Mouse (Mus musculus) heart, embryonic 16.5 days (tissue): ENCODE data around the gene Gmds. TPM values are rescaled to one million over a fixed set of nuclear protein-coding genes. Genes with fewer than 3 reads are reported as not detected.

Source experiments
- ATAC-seq: fragments of 200-750 bp; cut with Nextera tagmentation; replicated peaks from 2 replicates; pipeline ENCODE4 v1.8.0; 2017; ENCODE audit warnings: moderate number of reproducible peaks; ENCODE audit not compliant: insufficient read depth, low FRiP score; ENCODE audit errors: extremely low read depth
- H3K27ac ChIP-seq: fragments of 300-500 bp; sonication (generic); 2 replicates; pipeline ENCODE4 v1.5.1; 2014; ENCODE audit warnings: mild to moderate bottlenecking, low read length, control low read depth, moderate library complexity
- H3K27me3 ChIP-seq: fragments of 300-500 bp; sonication (generic); 2 replicates; pipeline ENCODE4 v1.6.1; 2014; ENCODE audit warnings: low read length, mixed read lengths; ENCODE audit not compliant: control insufficient read depth, insufficient read depth
- H3K36me3 ChIP-seq: fragments of 300-500 bp; sonication (generic); 2 replicates; pipeline ENCODE4 v1.6.1; 2014; ENCODE audit not compliant: control insufficient read depth, insufficient read depth
- H3K4me1 ChIP-seq: fragments of 300-500 bp; sonication (generic); 2 replicates; pipeline ENCODE4 v1.6.1; 2014; ENCODE audit warnings: low read length, mixed read lengths; ENCODE audit not compliant: control insufficient read depth, insufficient read depth
- H3K4me2 ChIP-seq: fragments of 300-500 bp; sonication (generic); 2 replicates; pipeline ENCODE4 v1.6.1; 2014; ENCODE audit warnings: low read depth, mild to moderate bottlenecking, control low read depth, low read length
- H3K4me3 ChIP-seq: fragments of 300-500 bp; sonication (generic); 2 replicates; pipeline ENCODE4 v1.5.1; 2014; ENCODE audit warnings: mild to moderate bottlenecking, control low read depth, low read length
- H3K9ac ChIP-seq: fragments of 300-500 bp; sonication (generic); 2 replicates; pipeline ENCODE4 v1.6.1; 2014; ENCODE audit warnings: low read length, control low read depth
- H3K9me3 ChIP-seq: fragments of 300-500 bp; sonication (generic); replicated peaks from 2 replicates; pipeline ENCODE4 v1.6.1; 2016; ENCODE audit warnings: low read length; ENCODE audit not compliant: control insufficient read depth
- WGBS: fragments of 180-500 bp; shearing (Covaris S2); extraction: QIAGEN DNeasy Blood & Tissue Kit; methylation state at CpG from one replicate; pipeline ENCODE4 v1.1.7; 2014; 5-methylcytosine and 5-hydroxymethylcytosine counted together
- polyA plus RNA-seq: library from polyadenylated mRNA; unstranded; fragments of >200 nt; fragmentation: Nextera tagmentation; extraction: Ambion mirVana; gene quantifications from 2 replicates; pipeline ENCODE4 v1.2.1, GENCODE M21; 2015

Gmds gene
- polyA plus RNA-seq, 1 experiment from 2014 or later: 21.8 TPM

DNA sequence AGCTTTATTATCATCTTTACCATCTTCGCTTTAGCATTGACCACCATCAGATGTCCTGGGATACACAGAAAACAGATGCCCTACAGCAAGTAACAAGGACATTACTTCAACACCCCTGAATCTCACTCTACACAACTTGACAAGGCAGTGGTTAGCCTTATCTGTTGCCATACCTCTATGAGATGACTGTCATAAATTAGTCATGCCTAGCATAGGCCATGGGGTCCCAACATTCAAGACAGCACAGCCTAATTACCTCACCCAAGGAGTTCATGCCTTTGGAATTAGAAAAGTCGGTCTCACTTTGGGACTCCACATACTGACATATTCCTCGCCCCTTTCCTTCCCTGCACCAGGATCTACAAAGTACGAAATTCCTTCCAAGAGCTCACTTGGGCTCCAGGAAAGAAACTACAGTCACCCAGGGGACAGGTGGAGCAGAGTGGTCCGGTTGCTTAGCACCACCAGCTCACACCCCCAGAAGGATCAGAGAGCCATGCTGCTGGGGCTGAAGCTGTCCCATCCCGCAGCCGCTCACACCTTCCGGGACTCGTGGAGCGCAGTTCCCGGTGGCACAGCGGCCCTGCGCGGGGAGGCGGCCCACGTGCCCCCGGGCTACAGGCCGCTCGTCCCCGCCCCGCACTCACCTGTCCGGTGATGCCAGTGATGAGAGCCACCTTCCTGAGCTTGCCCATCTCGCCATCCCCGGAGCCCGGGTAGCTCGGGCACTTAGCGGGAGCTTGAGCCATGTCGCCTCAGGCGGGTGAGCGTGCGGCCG, 616 bp downstream of the Gmds start:
- Histone ChIP-seq H3K4me1 (peaks cover 9% of the 10 kb centered on the region), H3K9me3 (no peaks in the 10 kb centered on the region), H3K4me2 (peak overlapping the region; percentile 89), H3K27ac (peak overlapping the region; percentile 8; the same call in 1 of the 2 replicates), H3K36me3 (no peaks in the 10 kb centered on the region; the same call in 1 of the 2 replicates), H3K9ac (peak overlapping the region; percentile 74), H3K4me3 (peak overlapping the region; percentile 66), H3K27me3 (no peaks in the 10 kb centered on the region)
- 4% methylated on average over 31 of the region's 32 CpGs for WGBS
- ATAC-seq: peak; percentile 62

DNA sequence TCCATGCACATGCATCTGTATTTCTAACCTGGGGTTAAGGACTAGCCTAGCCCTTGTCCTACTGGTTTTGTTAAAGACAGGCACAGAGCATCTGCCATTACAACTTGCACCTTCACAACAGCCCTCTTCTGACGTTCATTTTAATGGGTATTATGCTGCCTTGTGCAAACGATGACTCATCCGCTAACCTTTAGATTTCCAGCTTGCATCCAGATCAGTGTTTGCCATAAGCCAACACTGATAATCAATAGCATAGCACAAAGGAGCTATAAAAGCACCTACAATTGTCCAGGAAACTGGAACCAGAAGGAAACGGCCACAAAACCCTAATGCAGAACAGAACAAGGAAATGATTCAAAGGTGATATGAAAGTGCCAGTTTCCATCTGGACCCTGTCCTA, 20.2 kb downstream of the Gmds start:
- WGBS: 71% methylated on average over 4 of the region's 4 CpGs
- Histone ChIP-seq H3K9ac (no peak overlapping the region), H3K4me1 (no peaks in the 10 kb centered on the region), H3K4me3 (no peak overlapping the region), H3K27me3 (no peaks in the 10 kb centered on the region), H3K9me3 (no peaks in the 10 kb centered on the region), H3K27ac (no peak overlapping the region), H3K36me3 (no peaks in the 10 kb centered on the region), H3K4me2 (no peak overlapping the region)
- ATAC-seq: no peak

DNA sequence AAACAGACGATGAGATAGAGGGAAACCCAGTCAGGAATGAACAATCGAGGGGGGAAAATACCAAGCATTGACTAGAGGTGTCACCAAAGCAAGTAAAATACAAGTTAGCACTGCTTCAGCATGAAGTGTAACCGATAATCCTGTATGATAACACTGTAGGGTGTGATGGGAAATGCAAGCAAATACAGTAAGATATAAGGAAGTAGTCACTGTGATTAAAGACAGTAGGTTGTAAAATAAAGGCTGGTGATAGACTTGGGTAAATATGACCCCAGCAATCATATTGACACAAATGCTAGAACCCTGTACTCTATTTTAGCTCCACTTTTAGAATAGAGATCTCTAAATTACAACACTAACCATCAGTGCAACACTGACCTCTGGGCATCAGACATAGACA, 21.2 kb downstream of the Gmds start:
- Histone ChIP-seq H3K9ac (no peak overlapping the region), H3K4me1 (no peaks in the 10 kb centered on the region), H3K9me3 (no peaks in the 10 kb centered on the region), H3K4me2 (no peak overlapping the region), H3K36me3 (no peaks in the 10 kb centered on the region), H3K4me3 (no peak overlapping the region), H3K27ac (no peak overlapping the region), H3K27me3 (no peaks in the 10 kb centered on the region)
- no peak for ATAC-seq
- WGBS: 77% methylated on average over 3 of the region's 3 CpGs

DNA sequence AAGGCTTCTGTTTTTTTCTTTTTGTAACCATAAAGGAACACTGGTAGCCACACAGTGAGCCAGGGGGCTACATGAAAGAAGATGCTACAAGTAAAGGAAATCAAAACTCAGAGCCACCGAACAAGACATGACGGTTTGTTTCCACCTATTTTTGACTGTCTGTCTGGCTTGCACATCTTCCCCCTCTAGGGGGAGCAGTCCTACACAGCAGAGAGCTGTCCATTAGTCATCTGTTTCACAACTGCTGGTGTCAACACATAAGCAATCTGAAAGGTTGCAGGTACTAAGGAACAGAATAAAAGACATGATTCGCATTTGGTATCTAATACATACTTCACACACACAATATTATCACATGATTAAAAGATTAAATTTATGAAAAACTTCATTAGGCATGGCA, 25.9 kb downstream of the Gmds start:
- no peak for ATAC-seq
- H3K27ac ChIP-seq: no peak overlapping the region
- no peaks in the 10 kb centered on the region for H3K9me3 ChIP-seq
- no peaks in the 10 kb centered on the region for H3K27me3 ChIP-seq
- no peak overlapping the region for H3K9ac ChIP-seq
- no peak overlapping the region for H3K4me2 ChIP-seq
- WGBS: 61% methylated on average over 3 of the region's 3 CpGs
- H3K4me3 ChIP-seq: no peak overlapping the region
- H3K4me1 ChIP-seq: no peaks in the 10 kb centered on the region
- no peaks in the 10 kb centered on the region for H3K36me3 ChIP-seq

DNA sequence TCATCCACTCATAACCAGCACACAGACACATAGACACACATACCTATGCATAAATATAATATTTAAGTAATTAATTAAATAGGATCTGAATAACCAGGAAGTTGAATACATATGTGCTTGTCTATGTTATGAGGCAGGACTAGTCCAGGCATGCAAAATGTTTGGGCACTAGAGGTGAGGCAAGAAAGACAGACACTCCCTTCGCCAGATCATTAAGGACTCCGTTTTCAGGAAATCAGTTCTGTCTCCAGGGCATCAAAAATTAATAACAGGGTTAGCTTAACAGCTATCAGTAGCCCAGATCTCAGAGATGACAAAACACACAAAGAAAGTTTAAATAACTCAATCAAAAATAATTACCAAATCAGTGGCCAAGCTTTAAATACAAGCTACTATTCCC, 27.1 kb downstream of the Gmds start:
- Histone ChIP-seq H3K27me3 (no peaks in the 10 kb centered on the region), H3K27ac (no peak overlapping the region), H3K9ac (no peak overlapping the region), H3K9me3 (no peaks in the 10 kb centered on the region), H3K4me2 (no peak overlapping the region), H3K4me1 (no peaks in the 10 kb centered on the region), H3K36me3 (no peaks in the 10 kb centered on the region), H3K4me3 (no peak overlapping the region)
- ATAC-seq: no peak
- WGBS: 79% methylated on average over 2 of the region's 2 CpGs

DNA sequence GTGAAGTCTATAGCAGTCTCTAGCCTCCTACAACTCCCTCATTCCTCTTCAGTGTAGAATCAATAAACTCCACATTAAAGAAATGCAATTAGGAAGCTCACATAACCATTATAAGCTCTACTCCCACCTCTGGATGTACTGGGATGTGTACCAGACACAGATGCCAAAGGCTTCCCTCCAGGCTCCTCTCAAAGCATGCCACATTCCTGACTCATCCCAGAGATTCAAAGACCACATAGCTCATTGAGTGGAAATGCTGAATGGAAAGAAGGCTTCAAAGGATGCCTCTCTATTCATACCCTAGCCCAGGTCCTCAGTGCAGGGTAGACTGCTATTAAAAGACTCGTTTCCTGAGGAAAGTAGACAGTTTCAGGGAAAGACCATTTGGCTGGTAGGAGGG, 40.1 kb downstream of the Gmds start:
- ATAC-seq: no peak
- no peak overlapping the region for H3K4me2 ChIP-seq
- no peaks in the 10 kb centered on the region for H3K9me3 ChIP-seq
- no peaks in the 10 kb centered on the region for H3K4me1 ChIP-seq
- H3K9ac ChIP-seq: no peak overlapping the region
- H3K4me3 ChIP-seq: no peak overlapping the region
- WGBS: 15% methylated on average over 1 of the region's 1 CpGs
- H3K27me3 ChIP-seq: no peaks in the 10 kb centered on the region
- no peak overlapping the region for H3K27ac ChIP-seq
- no peaks in the 10 kb centered on the region for H3K36me3 ChIP-seq

DNA sequence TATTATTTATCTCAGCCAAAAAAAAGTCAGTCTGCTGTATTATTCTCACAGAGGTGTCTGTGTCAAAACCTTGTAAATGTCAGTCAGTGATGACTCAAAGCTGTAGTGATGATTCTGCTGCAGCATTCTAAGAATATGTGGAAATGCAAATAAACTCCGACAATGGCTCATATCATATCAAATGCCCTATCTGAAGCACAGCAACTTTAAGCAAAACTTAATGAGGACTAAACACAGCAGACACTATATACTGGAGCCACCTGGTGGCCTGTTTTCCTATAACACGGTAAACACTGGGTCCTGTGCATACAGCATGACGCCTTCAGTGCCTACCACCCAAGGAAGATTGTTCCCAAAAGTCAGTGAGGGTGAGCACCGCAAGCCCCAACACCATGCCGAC, 41.1 kb downstream of the Gmds start:
- H3K36me3 ChIP-seq: no peaks in the 10 kb centered on the region
- H3K4me3 ChIP-seq: no peak overlapping the region

DNA sequence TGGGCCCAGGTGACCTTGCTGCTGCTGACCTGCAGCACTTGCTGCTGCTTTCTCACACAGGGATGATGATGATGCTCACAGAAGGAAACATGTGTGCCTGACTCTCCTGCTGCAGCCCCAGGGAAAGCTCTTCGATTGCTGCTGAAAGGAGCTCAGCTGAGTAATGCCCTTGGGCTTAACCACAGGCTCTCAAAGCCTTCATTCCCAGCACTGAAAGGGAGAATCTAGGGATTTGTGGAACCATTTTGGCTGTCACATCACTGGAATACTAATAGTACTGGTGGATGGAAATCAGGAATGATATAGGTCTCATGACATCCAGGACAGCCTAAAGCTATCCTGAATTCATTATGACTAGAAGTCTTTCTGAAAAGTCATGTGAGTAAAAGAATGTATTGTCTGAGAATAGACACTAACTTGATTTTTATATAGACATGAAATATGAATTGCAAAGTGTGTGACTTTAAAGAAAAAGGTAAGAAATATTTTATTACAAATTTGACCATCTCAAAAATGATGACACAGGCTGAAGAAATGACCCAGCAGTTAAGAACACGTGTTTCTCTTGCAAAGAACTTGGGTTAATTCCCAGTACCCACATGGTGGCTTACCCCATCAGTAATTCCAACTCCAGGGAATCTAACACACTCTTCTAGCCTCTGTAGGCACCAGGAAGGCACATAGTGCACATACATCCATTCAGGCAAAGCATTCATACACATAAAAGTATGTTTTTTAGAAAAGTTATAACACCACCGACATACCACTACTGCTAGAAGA, 43.9 kb downstream of the Gmds start:
- H3K27ac ChIP-seq: no peak overlapping the region
- no peaks in the 10 kb centered on the region for H3K4me1 ChIP-seq
- no peaks in the 10 kb centered on the region for H3K27me3 ChIP-seq
- no peaks in the 10 kb centered on the region for H3K36me3 ChIP-seq
- WGBS: 72% methylated on average over 3 of the region's 3 CpGs
- H3K9ac ChIP-seq: no peak overlapping the region
- H3K4me3 ChIP-seq: no peak overlapping the region
- no peak overlapping the region for H3K4me2 ChIP-seq
- no peaks in the 10 kb centered on the region for H3K9me3 ChIP-seq
- no peak for ATAC-seq

More for the DNA sequence above, 41.1 kb downstream of the Gmds start:
- Histone ChIP-seq H3K9ac (no peak overlapping the region), H3K4me1 (no peaks in the 10 kb centered on the region), H3K27me3 (no peaks in the 10 kb centered on the region), H3K4me2 (no peak overlapping the region), H3K27ac (no peak overlapping the region), H3K9me3 (no peaks in the 10 kb centered on the region)
- no peak for ATAC-seq
- 34% methylated on average over 5 of the region's 5 CpGs for WGBS

DNA sequence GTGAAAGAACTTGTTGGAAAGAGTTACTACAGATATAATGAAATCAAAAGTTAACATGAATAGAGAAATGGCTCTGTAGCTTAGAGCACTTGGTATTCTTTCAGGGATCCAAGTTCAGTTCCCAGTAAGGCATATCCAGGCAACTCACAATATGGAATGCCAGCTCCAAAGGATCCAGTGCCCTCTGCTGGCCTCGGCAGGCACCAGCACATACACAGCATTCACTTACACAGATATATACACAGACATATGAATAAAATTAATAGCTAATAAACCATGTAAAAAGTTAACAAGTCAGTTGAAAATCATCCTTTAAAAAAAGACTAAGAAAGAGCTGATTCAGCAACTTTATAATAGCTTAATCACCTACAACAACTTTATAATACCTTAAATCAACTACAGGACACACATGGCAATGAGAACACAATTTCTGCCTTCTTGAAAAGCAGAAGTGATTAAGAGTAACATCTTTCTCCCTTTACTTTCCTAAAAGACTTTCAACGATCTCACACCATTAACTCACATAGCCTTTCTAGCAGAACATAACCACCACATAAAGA, 65.5 kb downstream of the Gmds start:
- Histone ChIP-seq H3K9me3 (0 out of 2 replicates have a peak, but pooled peaks cover 2% of the 10 kb centered on the region), H3K4me1 (no peaks in the 10 kb centered on the region), H3K27ac (no peak overlapping the region), H3K4me2 (no peak overlapping the region), H3K36me3 (no peaks in the 10 kb centered on the region), H3K9ac (no peak overlapping the region), H3K27me3 (no peaks in the 10 kb centered on the region), H3K4me3 (no peak overlapping the region)
- WGBS: 84% methylated on average over 2 of the region's 2 CpGs
- ATAC-seq: no peak
